Mouse (Mus musculus) heart, embryonic 12.5 days (tissue): ENCODE results near the gene Prkce. TPM values are rescaled to one million over a fixed set of nuclear protein-coding genes. Genes with fewer than 3 reads are reported as not detected.
A peak's percentile ranks its signal among the peaks of the same experiment; 100 is the strongest.

Experiments used
- ATAC-seq: fragments of 200-750 bp; cut with Nextera tagmentation; 2 replicates; pipeline ENCODE4 v1.8.0; 2017; ENCODE audit warnings: moderate TSS enrichment, moderate library complexity; ENCODE audit not compliant: insufficient number of reproducible peaks, low FRiP score
- H3K27ac ChIP-seq: fragments of 300-500 bp; sonication (generic); 2 replicates; pipeline ENCODE4 v1.5.1; 2016; ENCODE audit warnings: mild to moderate bottlenecking, moderate library complexity; ENCODE audit not compliant: poor library complexity, severe bottlenecking
- H3K27me3 ChIP-seq: fragments of 300-500 bp; sonication (generic); replicated peaks from 2 replicates; pipeline ENCODE4 v1.6.1; 2016; ENCODE audit warnings: mild to moderate bottlenecking, moderate library complexity
- H3K36me3 ChIP-seq: fragments of 300-500 bp; sonication (generic); 2 replicates; pipeline ENCODE4 v1.6.1; 2016; ENCODE audit warnings: mild to moderate bottlenecking, moderate library complexity
- H3K4me1 ChIP-seq: fragments of 300-500 bp; sonication (generic); replicated peaks from 2 replicates; pipeline ENCODE4 v1.6.1; 2016; ENCODE audit warnings: mild to moderate bottlenecking
- H3K4me2 ChIP-seq: fragments of 300-500 bp; sonication (generic); 2 replicates; pipeline ENCODE4 v1.6.1; 2016; ENCODE audit warnings: mild to moderate bottlenecking, moderate library complexity
- H3K4me3 ChIP-seq: fragments of 300-500 bp; sonication (generic); 2 replicates; pipeline ENCODE4 v1.5.1; 2016; ENCODE audit warnings: mild to moderate bottlenecking
- H3K9ac ChIP-seq: fragments of 300-500 bp; sonication (generic); 2 replicates; pipeline ENCODE4 v1.6.1; 2016; ENCODE audit warnings: mild to moderate bottlenecking, moderate library complexity
- H3K9me3 ChIP-seq: fragments of 300-500 bp; sonication (generic); replicated peaks from 2 replicates; pipeline ENCODE4 v1.6.1; 2016; ENCODE audit warnings: mild to moderate bottlenecking, moderate library complexity
- WGBS: fragments of 180-500 bp; shearing (Covaris S2); methylation state at CpG from one replicate; pipeline ENCODE4 v1.1.7; 2016; 5-methylcytosine and 5-hydroxymethylcytosine counted together
- polyA plus RNA-seq: library from polyadenylated mRNA; unstranded; fragments of >200 nt; fragmentation: Nextera tagmentation; extraction: Ambion mirVana; gene quantifications from 2 replicates; pipeline ENCODE4 v1.2.1, GENCODE M21; 2016

The Prkce gene
- polyA plus RNA-seq, 1 experiment from 2014 or later = 12.0 TPM

DNA sequence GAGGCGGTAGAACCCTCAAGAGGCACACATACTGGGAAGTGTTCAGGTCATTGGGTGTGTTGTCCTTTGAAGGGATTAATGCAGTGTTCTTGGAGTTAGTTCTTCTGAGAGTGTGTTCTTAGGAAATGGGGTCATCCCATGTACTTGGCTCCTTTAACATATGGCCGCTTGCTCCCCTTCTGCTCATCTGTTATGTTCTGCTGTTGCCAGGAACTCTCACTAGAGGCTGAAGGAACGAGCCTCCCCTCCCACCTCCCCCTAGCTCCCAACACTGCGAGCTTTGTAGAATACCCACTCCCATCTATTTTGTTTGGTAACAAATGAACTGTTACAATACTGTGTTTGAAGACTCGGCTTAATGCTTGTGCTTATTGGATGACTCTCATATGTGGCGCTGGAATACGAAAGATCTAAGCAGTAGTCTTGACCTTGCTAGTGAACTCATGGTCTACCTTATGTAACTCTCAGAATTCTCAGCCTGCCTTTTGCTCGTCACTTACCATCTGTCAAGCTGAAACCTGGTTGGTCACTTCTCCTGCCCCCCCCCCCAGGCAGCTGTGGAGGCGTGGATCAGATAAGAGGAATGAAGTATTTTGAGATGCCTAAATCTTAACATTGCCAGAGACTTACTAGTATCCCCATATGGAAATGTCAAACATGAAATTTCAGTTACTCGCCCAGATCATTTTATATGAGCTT, 58.1 kb downstream of the Prkce start:
- ATAC-seq = no peak
- peaks cover 27% of the 10 kb centered on the region for H3K4me1 ChIP-seq
- H3K4me3 ChIP-seq = no peak overlapping the region
- H3K27me3 ChIP-seq = no peaks in the 10 kb centered on the region
- H3K4me2 ChIP-seq = no peak overlapping the region
- H3K9ac ChIP-seq = no peak overlapping the region
- H3K36me3 ChIP-seq = no peaks in the 10 kb centered on the region
- no peak overlapping the region for H3K27ac ChIP-seq
- WGBS = 71% methylated on average over 10 of the region's 10 CpGs
- no peaks in the 10 kb centered on the region for H3K9me3 ChIP-seq

GRCm38 (mm10) chr17:86226198-86226597, 58.6 kb downstream of the Prkce start:
- Histone ChIP-seq H3K36me3 (no peaks in the 10 kb centered on the region), H3K27me3 (no peaks in the 10 kb centered on the region), H3K27ac (no peak overlapping the region), H3K4me1 (peaks cover 27% of the 10 kb centered on the region), H3K4me3 (no peak overlapping the region), H3K4me2 (no peak overlapping the region), H3K9me3 (no peaks in the 10 kb centered on the region), H3K9ac (no peak overlapping the region)
- whole genome bisulfite sequencing = 68% methylated on average over 8 of the region's 8 CpGs
- ATAC-seq = no peak

- no peak overlapping the region for H3K4me3 ChIP-seq
- H3K9me3 ChIP-seq = no peaks in the 10 kb centered on the region
- ATAC-seq = no peak
- WGBS = 78% methylated on average over 7 of the region's 7 CpGs
- H3K36me3 ChIP-seq = no peaks in the 10 kb centered on the region
- H3K4me1 ChIP-seq = peaks cover 29% of the 10 kb centered on the region
- H3K27me3 ChIP-seq = no peaks in the 10 kb centered on the region
- H3K27ac ChIP-seq = no peak overlapping the region
- H3K4me2 ChIP-seq = no peak overlapping the region
- H3K9ac ChIP-seq = no peak overlapping the region
These were observed 59.0 kb downstream of the Prkce start for GRCm38 (mm10) chr17:86226635-86227034.

GRCm38 (mm10) chr17:86227389-86227788, 59.8 kb downstream of the Prkce start:
- ATAC-seq = no peak
- H3K27me3 ChIP-seq = no peaks in the 10 kb centered on the region
- H3K4me2 ChIP-seq = no peak overlapping the region
- no peak overlapping the region for H3K4me3 ChIP-seq
- no peak overlapping the region for H3K27ac ChIP-seq
- H3K36me3 ChIP-seq = no peaks in the 10 kb centered on the region
- peaks cover 34% of the 10 kb centered on the region for H3K4me1 ChIP-seq
- no peak overlapping the region for H3K9ac ChIP-seq
- 77% methylated on average over 3 of the region's 3 CpGs for WGBS
- no peaks in the 10 kb centered on the region for H3K9me3 ChIP-seq

GRCm38 (mm10) chr17:86228850-86229249, 61.3 kb downstream of the Prkce start:
- Histone ChIP-seq H3K4me2 (no peak overlapping the region), H3K9ac (no peak overlapping the region), H3K4me1 (peaks cover 34% of the 10 kb centered on the region), H3K27ac (no peak overlapping the region), H3K36me3 (no peaks in the 10 kb centered on the region), H3K27me3 (no peaks in the 10 kb centered on the region), H3K4me3 (no peak overlapping the region), H3K9me3 (peaks cover 5% of the 10 kb centered on the region; the same call in 1 of the 2 replicates)
- WGBS = 81% methylated on average over 8 of the region's 8 CpGs
- ATAC-seq = no peak

DNA sequence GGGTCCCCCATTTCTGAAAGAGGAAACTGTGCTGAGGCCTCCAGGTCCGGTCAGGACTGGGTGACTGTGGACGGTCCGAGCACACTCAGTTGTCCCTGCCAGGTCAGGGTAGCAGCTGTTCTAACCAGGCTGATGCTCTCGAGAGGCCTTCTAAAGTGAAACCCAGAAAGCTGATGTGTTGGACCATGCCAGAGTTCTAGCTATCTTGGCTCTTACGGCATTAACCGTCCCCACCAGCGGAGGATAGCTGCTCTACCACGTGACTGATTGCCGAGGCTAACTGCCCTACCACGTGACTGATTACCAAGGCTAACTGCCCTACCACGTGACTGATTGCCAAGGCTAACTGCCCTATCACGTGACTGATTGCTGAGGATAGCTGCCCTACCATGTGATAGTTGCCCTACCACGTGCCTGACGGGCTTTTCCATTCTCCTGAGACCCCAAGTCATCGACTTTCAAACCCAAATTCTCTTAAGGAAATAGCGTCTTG, 62.6 kb downstream of the Prkce start:
- H3K4me3 ChIP-seq = no peak overlapping the region
- peaks cover 33% of the 10 kb centered on the region for H3K4me1 ChIP-seq
- no peaks in the 10 kb centered on the region for H3K27me3 ChIP-seq
- H3K4me2 ChIP-seq = no peak overlapping the region
- H3K36me3 ChIP-seq = no peaks in the 10 kb centered on the region
- no peak for ATAC-seq
- H3K27ac ChIP-seq = no peak overlapping the region
- H3K9me3 ChIP-seq = peaks cover 5% of the 10 kb centered on the region; the same call in 1 of the 2 replicates
- 87% methylated on average over 16 of the region's 16 CpGs for WGBS
- no peak overlapping the region for H3K9ac ChIP-seq

GRCm38 (mm10) chr17:86231741-86232179, 64.2 kb downstream of the Prkce start:
- Histone ChIP-seq H3K36me3 (no peaks in the 10 kb centered on the region), H3K9me3 (peaks cover 5% of the 10 kb centered on the region; the same call in 1 of the 2 replicates), H3K27ac (no peak overlapping the region), H3K9ac (no peak overlapping the region), H3K4me2 (no peak overlapping the region), H3K27me3 (no peaks in the 10 kb centered on the region), H3K4me1 (peaks cover 26% of the 10 kb centered on the region), H3K4me3 (no peak overlapping the region)
- peak; percentile 23; the same call in 1 of the 2 replicates for ATAC-seq
- 61% methylated on average over 12 of the region's 12 CpGs for WGBS

- Histone ChIP-seq H3K4me3 (no peak overlapping the region), H3K9ac (no peak overlapping the region), H3K36me3 (no peaks in the 10 kb centered on the region), H3K27ac (no peak overlapping the region), H3K9me3 (peaks cover 5% of the 10 kb centered on the region; the same call in 1 of the 2 replicates), H3K27me3 (no peaks in the 10 kb centered on the region), H3K4me1 (peaks cover 28% of the 10 kb centered on the region), H3K4me2 (no peak overlapping the region)
- no peak for ATAC-seq
- 81% methylated on average over 4 of the region's 4 CpGs for WGBS
These were observed 64.7 kb downstream of the Prkce start for GRCm38 (mm10) chr17:86232248-86232647.

GRCm38 (mm10) chr17:86234587-86235150, 67.1 kb downstream of the Prkce start:
- no peak for ATAC-seq
- H3K4me2 ChIP-seq = no peak overlapping the region
- no peaks in the 10 kb centered on the region for H3K27me3 ChIP-seq
- no peaks in the 10 kb centered on the region for H3K36me3 ChIP-seq
- 86% methylated on average over 9 of the region's 9 CpGs for WGBS
- H3K4me1 ChIP-seq = peaks cover 19% of the 10 kb centered on the region
- H3K27ac ChIP-seq = no peak overlapping the region
- H3K9me3 ChIP-seq = peaks cover 5% of the 10 kb centered on the region; the same call in 1 of the 2 replicates
- H3K4me3 ChIP-seq = no peak overlapping the region
- no peak overlapping the region for H3K9ac ChIP-seq

DNA sequence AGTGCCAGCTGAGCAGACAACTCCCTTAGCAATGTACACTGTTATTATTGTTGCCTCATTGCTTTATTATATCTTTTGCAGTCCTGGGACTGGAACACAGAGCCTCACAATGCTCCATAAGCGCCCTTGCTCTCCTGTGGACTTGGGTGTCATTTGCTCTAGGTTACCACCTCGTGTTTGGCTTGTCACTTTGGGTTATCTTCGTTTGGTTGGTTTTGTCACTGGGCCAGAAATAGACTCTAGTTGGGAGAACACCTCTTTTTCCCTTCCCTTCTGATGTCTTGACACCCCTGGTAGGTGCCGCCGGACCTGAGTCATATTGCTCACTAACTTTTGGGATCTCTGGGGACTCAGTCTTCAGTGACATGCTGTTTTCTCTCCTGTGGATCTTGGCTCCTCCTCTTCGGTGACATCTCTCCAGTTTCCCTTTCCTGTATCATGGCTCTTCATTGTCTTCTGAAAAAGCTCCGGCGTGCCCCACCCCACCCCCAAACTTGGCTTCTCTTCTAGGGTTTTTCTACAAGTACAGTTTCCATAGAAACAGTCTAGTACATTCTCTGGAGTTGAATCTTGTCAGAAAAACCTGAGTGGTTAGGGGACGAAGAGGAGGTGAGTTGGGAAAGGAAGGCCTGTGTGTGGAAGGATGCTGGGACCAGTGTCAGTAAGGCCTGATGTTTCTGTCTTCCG, 68.6 kb downstream of the Prkce start:
- H3K4me2 ChIP-seq = no peak overlapping the region
- no peak overlapping the region for H3K9ac ChIP-seq
- no peak for ATAC-seq
- H3K4me1 ChIP-seq = peaks cover 24% of the 10 kb centered on the region
- H3K36me3 ChIP-seq = no peaks in the 10 kb centered on the region
- WGBS = 73% methylated on average over 10 of the region's 10 CpGs
- H3K4me3 ChIP-seq = no peak overlapping the region
- H3K9me3 ChIP-seq = peaks cover 5% of the 10 kb centered on the region; the same call in 1 of the 2 replicates
- no peak overlapping the region for H3K27ac ChIP-seq
- H3K27me3 ChIP-seq = no peaks in the 10 kb centered on the region
